Mouse (Mus musculus) layer of hippocampus, adult 9-10 months (tissue): Measurements from ENCODE around the gene Samd4.

Experiments used
- DNase-seq: peaks from one replicate; pipeline ENCODE4 v3.0.0; 2022; ENCODE audit warnings: low spot score

Gene Samd4

DNA sequence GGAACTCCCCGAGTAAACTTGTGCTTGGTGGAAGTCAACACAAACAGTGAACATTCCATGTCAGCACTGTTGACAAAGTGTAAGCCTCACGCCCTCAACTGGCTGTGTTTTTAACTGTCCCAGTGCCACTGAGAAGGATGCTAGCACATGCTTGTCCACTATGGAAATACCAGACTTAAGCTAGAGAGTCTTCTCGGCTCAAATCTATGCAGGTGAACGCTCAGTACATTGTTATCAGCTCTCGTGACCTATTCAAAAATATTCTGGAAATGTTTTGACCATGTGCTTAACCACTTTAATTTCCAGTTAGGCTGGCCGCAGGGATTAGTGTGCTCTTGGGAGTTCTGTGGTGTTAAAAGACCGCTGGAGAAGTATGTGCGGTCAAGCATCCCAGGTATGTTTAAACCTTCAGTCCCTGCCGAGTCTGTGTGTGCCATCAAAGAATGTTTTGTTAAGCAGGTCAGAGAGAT lies 73.0 kb downstream of the Samd4 start:
- DNase-seq, result no peak

DNA sequence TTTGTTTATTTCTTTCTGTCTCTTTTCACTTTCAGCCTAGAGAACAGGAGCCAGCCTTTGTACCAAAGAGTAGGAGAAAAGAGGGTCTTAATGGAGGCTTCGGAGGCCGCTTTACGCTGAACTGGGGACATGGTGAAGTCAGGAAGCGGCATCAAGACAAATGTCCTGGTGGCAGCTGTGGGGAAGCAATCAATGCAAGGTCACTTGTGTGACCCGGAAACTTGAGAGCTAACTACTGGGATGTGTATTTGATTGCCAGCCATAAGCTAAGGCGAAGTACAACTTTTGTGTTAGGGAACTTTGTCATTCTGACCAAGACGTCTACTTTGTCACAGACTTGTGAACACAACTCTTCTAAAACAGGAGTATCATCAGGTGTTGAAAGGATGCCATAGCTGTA lies 73.5 kb downstream of the Samd4 start:
- no peak for DNase-seq

DNA sequence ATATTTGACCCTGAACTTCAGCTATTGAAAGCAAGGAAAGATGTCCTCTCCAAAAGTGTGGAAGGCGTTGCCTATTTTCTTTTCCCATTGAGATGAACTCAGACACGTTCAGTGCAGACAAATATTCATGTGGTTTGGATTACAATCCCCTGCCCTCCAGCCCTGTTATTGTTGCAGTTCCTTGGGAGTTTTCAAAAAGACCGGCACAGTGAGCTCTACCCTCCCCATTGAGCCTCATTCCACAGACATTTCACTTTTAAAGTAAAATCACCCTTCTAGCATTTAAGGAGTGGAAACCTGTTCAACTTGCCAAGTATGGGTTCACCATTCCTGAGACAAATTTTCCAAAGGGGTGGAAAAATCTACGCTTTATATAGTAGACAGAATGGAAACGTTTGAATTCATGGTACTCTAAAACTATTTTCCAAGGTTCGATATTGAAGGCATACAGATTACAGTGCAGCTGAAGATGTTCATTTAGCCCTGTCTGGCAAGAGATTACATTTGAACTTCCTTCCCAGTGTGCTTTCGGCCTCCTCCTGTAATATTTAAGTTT lies 76.6 kb downstream of the Samd4 start:
- no peak for DNase-seq

DNA sequence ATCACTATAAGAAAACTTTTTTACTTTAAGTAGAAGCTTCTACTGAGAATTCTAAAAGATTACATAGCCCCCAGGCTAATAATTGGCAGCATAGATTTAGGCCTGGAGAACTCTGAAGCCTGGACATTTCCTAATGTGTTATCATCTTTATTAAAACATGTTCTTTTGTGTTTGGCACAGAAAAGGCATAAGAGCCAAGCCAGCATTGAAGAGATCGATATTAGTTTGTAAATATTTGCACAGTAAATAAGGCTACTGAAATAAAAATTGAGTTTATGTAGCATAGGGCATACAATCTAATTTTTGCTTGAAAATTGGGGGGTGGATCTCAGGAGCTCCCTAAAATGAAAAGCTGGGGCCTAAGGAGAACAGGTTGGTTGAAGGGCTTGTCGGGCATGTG lies 77.2 kb downstream of the Samd4 start:
- DNase-seq, result no peak

DNA sequence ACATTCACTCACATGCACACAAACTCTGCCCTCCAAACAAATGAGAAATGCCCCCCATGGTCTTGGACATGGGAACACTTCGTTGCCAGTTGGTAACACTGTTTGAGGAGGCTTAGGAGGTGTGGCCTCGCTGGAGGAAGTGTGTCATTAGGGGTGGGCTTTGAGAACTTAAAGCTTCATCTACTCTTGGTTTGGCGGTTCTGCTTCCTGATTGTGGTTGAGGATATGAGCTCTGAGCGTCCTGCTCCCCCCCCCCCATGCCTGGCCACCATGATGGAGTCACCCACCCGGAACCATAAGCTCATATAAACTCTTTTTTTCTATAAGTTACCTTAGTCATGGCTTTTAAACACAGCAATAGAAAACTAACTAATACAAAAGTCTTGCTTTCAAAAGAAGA lies 80.2 kb downstream of the Samd4 start:
- DNase-seq, result no peak

DNA sequence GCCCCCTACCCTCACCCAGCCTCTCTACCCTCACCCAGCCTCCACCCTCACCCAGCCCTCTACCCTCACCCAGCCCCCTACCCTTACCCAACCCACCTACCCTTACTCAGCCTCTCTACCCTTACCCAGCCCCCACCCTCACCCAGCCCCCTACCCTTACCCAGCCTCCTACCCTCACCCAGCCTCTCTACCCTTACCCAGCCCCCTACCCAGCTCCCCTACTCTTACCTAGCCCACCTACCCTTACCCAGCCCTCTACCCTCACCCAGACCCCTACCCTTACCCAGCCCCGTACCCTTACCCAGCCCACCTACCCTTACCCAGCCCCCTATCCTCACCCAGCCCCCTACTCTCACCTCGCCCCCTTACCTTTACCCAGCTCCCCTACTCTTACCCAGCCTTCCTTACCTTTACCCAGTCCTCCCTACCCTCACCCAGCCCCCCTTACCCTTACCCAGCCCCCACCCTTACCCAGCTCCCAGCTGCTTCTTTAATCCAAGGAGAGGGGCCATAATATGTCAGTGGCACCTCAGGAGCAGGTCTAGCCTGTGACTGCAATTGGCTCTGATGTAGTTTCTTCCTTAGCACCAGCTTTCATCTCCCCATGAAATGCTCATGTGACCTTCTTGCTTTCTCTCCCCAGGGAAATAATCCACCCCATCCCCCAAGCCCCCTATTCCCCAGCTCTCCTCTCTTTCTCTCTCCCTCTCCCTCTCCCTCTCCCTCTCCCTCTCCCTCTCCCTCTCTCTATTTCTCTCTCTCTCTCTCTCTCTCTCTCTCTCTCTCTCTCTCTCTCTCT lies 81.6 kb downstream of the Samd4 start:
- no peak for DNase-seq

DNA sequence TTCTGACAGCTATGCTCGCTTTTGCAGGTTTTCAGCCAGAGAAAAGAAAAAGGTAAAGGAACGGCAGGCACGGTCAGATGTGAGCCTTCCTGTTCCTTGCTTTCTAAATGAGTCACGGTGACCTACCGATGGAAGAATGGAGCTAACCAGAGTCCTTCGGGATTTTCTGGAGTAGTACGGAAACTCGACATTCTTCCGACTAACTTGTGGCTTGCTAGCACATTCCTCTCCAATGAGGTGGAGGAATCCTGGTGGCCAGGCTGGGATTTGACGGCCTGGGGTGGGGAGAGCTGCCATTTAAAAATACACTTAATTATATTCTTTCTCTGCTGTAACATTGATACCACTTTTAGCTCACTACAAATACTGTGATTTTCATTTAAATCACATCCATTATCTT lies 83.6 kb downstream of the Samd4 start:
- no peak for DNase-seq

DNA sequence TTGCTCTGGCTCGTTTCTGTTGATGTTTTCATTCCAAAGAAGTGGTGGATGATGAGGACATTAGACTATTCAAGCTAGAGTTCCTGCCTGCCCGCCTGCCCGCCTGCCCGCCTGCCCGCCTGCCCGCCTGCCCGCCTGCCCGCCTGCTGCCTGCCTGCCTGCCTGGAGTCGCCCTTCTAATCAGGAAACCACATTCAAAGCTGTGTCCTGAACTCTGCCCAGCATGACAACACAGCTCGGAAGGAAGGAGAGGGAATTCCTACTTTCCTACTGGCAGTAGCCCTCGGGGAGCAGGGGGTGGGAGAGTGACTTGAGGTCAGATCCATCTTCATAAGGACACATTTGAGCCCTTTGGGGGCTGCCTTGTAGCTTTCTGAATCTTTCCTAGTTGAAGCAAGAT lies 85.4 kb downstream of the Samd4 start:
- no peak for DNase-seq

DNA sequence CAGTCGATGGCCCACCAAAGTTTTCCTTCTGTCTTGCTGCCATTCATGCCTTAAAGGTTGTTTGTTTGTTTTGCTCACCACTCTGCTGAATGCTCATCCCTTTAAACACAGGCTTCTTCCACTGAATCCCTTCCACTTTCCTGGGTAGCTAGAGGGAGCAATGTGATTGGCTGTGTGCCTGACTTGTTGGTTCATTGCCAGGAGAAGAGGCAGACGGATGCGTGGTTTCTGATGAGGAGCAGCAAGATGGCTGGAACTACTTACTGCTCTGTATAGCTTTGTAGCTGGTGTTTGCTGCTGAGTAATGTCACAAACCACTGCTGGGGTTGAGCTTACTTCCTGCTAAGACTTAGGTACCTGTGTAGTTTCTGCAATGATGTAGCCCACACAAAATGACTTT lies 88.0 kb downstream of the Samd4 start:
- no peak for DNase-seq

DNA sequence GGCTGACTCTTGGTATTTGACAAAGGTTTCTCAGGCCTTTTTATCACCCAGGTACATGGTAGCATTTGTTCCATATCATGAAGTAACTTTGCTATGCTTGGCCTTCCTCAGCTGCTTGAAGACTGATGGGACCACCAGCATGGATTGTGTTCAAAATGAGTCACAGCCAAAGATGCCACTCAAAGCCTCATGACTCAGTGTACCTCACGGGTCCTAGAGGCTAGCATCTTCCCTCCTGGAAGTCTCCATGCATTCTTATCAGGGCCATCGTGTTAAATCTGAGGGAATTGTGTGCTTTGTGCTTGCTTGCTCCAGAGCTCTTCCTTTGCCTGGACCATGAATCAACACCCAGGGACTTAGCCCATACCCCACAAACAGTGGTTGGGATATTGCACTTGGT lies 89.1 kb downstream of the Samd4 start:
- no peak for DNase-seq

DNA sequence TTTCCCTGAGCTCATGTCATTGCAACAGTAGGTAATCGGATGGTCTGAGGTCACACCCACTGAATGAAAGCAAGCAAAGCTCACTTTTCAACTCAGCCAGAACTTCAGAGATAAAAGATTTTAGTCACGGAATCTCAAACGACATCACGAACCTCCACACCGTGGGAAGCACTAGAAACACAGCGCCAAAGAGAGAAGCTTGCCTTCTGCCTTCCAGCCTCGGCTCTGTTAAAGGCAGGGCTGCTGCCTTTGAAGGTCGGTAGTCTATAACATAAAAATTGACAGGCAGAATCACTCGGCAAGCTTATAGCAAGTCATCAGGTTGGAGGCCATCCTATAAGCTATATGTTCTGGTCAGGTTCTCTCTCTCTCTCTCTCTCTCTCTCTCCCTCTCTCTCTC lies 92.2 kb downstream of the Samd4 start:
- no peak for DNase-seq

DNA sequence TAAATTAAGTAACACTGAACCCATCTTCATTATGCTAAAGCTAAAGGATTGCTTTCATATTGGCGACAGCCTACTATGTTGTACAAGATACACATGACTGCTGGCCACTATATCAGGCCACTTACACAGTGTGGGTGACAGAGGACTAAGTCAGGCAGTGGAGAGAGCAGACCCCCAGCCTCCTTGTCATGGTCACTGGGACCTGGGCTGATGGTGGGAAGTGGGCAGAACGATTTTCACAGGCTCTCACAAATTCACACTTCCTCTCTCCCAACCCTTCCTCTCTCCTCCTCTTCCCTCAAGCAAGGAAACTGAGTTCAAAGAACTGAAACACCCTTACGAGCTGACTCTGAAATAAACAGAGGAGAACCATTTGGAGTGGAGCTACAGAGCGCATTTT lies 93.3 kb downstream of the Samd4 start:
- no peak for DNase-seq

DNA sequence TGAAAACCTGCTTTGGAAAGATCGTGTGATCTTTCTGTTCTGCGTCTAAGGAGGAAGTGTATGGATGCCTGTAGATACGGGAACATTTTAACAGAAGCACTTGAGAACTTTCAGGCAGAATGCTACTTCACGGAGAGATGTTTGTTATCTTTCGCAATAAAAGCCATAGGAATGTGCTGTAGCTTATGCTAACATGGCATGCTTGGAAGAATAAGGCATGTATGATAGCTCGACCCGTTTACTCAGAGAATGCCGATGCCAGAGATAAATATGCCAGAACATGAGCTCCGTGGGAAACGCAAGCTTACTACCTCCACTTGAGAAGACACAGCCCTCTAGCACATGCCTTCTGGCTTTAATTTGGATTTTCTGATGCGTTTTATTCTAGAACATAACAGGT lies 94.1 kb downstream of the Samd4 start:
- DNase-seq, result no peak

DNA sequence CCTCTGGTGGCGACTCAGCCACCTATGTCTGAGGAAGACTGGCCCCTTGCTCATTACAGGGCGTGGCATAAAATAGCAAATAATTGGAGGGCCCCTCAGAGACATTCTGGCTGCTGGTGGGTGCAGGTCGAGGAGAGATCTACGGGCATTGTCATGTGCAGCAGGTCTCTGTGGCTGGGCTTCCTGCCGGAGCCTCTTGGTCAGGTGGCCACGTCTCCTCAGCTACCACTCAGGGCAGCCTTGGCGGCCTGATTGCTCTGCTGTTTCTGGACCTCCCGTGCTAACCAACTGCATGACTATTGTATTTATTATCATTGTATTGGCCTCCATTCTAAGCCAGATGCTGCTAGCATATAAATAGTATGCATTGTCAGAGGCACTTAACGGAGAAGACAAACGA lies 95.0 kb downstream of the Samd4 start:
- DNase-seq, result no peak

DNA sequence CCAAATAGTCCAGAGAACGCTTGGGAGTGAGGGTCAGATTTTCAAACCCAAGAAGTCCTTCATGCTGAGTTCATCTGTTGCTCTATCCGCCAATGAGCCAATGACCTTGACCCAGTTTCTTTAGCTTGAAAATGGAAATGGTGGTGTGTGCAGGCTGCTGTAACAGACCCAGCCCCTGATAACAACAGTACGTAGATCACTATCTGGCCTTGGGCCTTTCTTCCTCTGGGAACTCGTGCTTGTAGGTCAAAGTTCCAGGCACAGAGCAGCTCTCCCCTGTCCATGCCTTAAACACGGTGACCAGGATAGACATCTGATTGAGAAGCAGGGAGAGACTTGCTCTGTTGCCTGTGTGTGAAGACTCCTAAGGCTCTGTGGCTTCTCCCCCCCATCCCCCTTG lies 96.5 kb downstream of the Samd4 start:
- no peak for DNase-seq

DNA sequence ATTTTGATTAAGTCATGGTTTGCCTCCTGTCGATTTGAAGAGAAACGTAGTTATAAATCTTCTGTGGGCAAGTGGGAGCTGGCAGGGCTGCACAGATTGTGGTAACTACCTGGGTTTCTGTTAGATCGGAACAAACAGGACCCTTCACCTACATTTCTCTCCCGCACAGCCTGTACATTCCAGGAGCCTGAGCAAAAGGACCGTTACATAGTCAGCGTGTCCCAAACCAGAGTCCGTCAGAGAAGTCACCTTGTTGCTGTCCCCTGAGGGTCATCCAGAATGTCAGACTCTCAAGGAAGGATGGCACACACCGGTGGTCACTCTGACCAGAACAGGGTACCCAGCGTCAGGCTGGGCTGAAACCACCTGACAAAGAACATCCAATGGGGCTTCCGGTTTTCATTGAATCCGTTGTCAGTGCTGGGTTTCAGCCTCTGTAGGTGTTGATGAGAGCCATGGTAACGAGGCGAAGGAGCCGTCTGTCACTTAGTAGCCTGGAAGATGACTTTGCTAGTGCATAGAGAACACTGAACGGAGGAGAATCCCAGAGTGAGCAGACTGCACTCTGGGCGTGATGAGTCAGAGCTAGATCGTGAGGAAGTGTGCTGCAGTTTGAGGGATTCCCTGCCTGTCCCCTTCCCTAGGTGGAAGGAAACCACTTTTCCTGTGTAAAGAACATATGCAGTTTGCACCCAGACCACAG lies 98.2 kb downstream of the Samd4 start:
- DNase-seq, result no peak

DNA sequence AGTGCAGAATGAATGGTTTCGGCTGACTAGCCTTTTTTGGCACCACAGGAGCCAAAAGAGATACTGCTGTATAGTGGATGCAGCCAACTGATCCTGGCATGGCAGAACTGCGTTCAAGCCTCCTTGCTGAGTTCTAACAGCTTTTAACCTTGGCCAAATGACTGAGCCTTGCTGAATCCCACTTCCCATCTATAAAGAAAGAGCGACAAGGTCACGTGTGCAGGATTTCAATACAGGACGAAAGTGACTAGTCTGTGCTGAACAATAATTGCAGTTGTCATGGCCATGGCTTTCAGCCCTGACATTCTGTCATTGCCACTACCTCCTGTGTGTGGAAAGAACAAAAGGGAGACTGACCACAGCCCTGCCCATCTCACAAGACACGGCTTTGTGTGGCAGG lies 99.5 kb downstream of the Samd4 start:
- no peak for DNase-seq

DNA sequence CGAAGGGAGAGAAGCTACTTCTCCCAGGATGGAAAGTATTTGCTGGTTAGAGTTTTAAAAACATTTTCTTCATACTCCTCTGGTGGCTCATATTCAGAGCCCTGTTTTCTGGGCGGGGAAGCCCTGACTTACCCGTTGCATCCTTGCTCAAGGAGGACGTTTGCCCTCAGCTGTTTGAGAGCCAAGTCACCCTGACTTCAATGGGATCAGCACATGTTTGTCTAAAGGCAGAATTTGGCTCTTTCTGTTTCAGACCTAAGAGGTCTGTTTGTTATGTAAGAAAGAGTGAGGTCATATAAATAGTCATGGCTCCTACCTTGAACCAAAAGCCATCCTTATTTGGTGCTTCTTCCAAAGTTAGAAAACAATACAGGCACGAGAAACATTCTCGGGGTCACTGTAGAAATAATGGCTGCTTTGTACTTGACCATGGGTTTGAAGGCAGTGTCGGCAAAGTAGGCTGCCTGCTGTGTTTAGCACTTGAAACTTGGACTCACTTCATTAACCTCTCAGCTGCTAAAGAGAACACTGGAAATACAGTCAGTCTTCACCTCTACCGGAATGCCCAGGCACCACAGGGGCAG lies 102.0 kb downstream of the Samd4 start:
- no peak for DNase-seq

DNA sequence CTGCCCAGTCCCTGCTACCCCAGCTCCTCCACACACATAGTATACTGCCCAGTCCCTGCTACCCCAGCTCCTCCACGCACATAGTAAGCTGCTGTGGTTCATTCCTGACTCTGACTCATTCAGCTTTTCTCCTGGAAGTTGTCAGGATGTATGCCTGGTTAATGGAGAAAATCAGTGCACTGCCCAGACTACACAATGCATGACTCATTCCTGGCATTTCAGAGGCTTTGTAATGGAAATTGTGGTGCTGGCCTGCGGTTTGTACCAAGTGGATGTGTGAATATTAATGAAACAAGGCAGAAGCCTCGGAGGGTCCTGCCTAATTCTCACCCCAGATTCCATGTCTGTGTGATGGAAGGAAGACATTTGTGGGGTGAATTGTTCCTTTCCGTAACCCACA lies 107.0 kb downstream of the Samd4 start:
- no peak for DNase-seq

DNA sequence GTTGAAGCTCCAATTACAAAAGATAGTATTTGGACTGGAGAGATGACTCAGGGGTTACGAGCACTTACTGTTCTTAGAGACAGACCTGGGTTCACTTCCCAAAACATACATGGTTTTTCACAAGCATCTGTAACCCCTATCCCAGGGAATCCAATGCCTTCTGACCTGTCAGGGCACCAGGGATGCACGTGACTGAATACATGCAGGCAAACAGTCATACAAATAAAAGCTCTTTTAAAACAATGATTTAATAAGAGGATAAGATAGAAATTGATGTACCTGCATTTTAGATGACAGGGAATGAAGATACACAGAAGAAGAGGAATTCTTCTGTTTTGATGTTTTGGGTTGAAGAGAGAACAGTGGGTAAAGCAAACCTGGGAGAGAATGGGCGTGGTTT lies 107.8 kb downstream of the Samd4 start:
- DNase-seq, result no peak

DNA sequence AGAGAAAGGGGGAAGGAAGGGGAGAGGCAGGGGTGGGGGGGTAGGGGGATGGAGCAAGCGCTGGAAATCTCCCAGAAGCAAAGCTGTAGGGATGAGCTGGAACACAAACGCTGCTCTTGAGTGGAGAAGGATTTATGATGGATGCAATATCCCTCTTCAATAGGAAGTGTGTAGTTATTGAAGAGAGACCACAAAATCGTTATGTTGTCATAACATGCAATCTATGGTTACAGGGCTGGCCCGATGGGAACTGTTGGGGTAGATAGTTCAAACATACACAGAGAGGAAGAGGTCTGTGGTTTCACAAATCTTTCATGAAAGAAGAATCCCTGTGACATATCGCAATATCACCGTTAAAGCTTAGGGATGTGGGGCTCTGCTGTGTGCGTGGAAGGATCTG lies 112.0 kb downstream of the Samd4 start:
- DNase-seq, result no peak

DNA sequence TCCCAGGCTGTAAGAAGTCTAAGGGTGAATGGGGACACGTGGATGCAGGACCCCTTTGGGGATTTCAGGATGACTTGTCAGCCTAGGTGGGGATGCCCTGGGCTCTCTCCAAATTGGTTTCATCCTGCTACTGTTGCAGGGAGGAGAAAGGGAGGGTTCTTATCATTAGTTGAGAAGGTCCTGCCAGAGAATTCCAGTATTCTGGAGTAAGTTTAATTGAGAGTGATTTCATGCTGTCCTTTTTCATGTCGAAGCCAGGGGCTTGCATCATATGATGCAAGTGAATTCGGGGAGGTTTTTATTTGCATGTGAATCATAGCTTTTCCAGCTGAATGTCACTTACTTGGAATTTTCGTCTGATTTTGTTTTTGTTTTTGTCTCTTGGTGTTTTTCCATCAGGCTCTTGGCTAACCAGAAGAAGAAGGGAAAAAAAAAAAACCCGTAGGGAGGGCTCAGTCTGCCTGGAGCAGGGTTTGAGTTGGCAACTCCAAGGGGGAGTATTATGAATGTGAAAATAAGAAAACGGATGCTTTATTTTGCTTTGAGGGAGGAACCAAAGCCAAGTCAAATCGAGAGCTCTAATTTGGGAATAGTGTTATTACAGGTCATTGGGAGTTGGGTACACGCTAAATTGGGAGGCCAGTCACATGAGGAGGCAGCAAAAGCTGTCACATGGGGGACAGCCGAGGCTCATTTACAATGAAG lies 116.8 kb downstream of the Samd4 start:
- DNase-seq, result no peak
